Mouse (Mus musculus): Measurements from ENCODE around the gene Gm20388. TPM values are rescaled to one million over a fixed set of nuclear protein-coding genes. Genes with fewer than 3 reads are reported as not detected.

The Gm20388 gene
- total and polyA plus RNA-seq, 2 experiments from 2014 or later: 51.3 TPM; not detected in 1

GRCm38 (mm10) chr8:122344219-122344618, 2433.6 kb downstream of the Gm20388 start:
- no peak overlapping the region for H3K27ac ChIP-seq (ENCODE audit: low read depth, low read length)
- DNase-seq: no peak
- H3K36me3 ChIP-seq (ENCODE audit: insufficient read depth): no peaks in the 10 kb centered on the region
- H3K4me2 ChIP-seq (ENCODE audit: low read depth): no peak overlapping the region
- whole genome bisulfite sequencing: 4% methylated on average over 2 of the region's 5 CpGs
- no peaks in the 10 kb centered on the region for H3K9me3 ChIP-seq (ENCODE audit: low read length)
- H3K4me1 ChIP-seq (ENCODE audit: insufficient read depth): 0 out of 2 replicates have a peak, but pooled peaks cover 8% of the 10 kb centered on the region
- H3K4me3 ChIP-seq (ENCODE audit: low read depth, low read length): no peak overlapping the region
- H3K27me3 ChIP-seq (ENCODE audit: insufficient read depth, low read length): 0 out of 2 replicates have a peak, but pooled peaks cover 3% of the 10 kb centered on the region
- TF ChIP-seq CTCF (IDR thresholded peaks at IDR 0.05; ENCODE audit: low read depth): no peak
- no peak for ATAC-seq
- no peak overlapping the region for H3K9ac ChIP-seq

GRCm38 (mm10) chr8:122345181-122346095, 2434.8 kb downstream of the Gm20388 start:
- Histone ChIP-seq H3K4me3 (ENCODE audit: low read depth, low read length) (no peak overlapping the region), H3K9ac (no peak overlapping the region), H3K4me1 (ENCODE audit: insufficient read depth) (0 out of 2 replicates have a peak, but pooled peaks cover 8% of the 10 kb centered on the region), H3K4me2 (ENCODE audit: low read depth) (no peak overlapping the region), H3K27me3 (ENCODE audit: insufficient read depth, low read length) (0 out of 2 replicates have a peak, but pooled peaks cover 3% of the 10 kb centered on the region), H3K9me3 (ENCODE audit: low read length) (no peaks in the 10 kb centered on the region), H3K36me3 (ENCODE audit: insufficient read depth) (no peaks in the 10 kb centered on the region), H3K27ac (ENCODE audit: low read depth, low read length) (no peak overlapping the region)
- TF ChIP-seq CTCF (IDR thresholded peaks at IDR 0.05; ENCODE audit: low read depth): no peak
- ATAC-seq (no peak), DNase-seq (no peak)
- 62% methylated on average over 12 of the region's 12 CpGs for WGBS

GRCm38 (mm10) chr8:122347811-122348552, 2437.3 kb downstream of the Gm20388 start:
- DNase-seq (peak; percentile 84), ATAC-seq (peak; percentile 73)
- H3K4me3 ChIP-seq (ENCODE audit: low read depth, low read length): no peak overlapping the region
- 0 out of 2 replicates have a peak, but pooled peaks cover 3% of the 10 kb centered on the region for H3K27me3 ChIP-seq (ENCODE audit: insufficient read depth, low read length)
- H3K27ac ChIP-seq (ENCODE audit: low read depth, low read length): no peak overlapping the region
- no peak for TF ChIP-seq CTCF (IDR thresholded peaks at IDR 0.05; ENCODE audit: low read depth)
- no peak overlapping the region for H3K4me2 ChIP-seq (ENCODE audit: low read depth)
- no peak overlapping the region for H3K9ac ChIP-seq
- H3K36me3 ChIP-seq (ENCODE audit: insufficient read depth): no peaks in the 10 kb centered on the region
- WGBS: 46% methylated on average over 5 of the region's 5 CpGs
- 0 out of 2 replicates have a peak, but pooled peaks cover 8% of the 10 kb centered on the region for H3K4me1 ChIP-seq (ENCODE audit: insufficient read depth)
- H3K9me3 ChIP-seq (ENCODE audit: low read length): no peaks in the 10 kb centered on the region

GRCm38 (mm10) chr8:122349357-122350297, 2439.0 kb downstream of the Gm20388 start:
- no peak for TF ChIP-seq CTCF (IDR thresholded peaks at IDR 0.05; ENCODE audit: low read depth)
- Histone ChIP-seq H3K9me3 (ENCODE audit: low read length) (no peaks in the 10 kb centered on the region), H3K4me1 (ENCODE audit: insufficient read depth) (0 out of 2 replicates have a peak, but pooled peaks cover 8% of the 10 kb centered on the region), H3K4me3 (ENCODE audit: low read depth, low read length) (no peak overlapping the region), H3K36me3 (ENCODE audit: insufficient read depth) (no peaks in the 10 kb centered on the region), H3K9ac (no peak overlapping the region), H3K27me3 (ENCODE audit: insufficient read depth, low read length) (no peaks in the 10 kb centered on the region), H3K27ac (ENCODE audit: low read depth, low read length) (no peak overlapping the region), H3K4me2 (ENCODE audit: low read depth) (no peak overlapping the region)
- DNase-seq: no peak
- WGBS: 44% methylated on average over 15 of the region's 15 CpGs
- ATAC-seq: no peak

GRCm38 (mm10) chr8:122350309-122351089, 2439.9 kb downstream of the Gm20388 start:
- Histone ChIP-seq H3K9me3 (ENCODE audit: low read length) (no peaks in the 10 kb centered on the region), H3K27me3 (ENCODE audit: insufficient read depth, low read length) (no peaks in the 10 kb centered on the region), H3K4me2 (ENCODE audit: low read depth) (no peak overlapping the region), H3K9ac (no peak overlapping the region), H3K4me1 (ENCODE audit: insufficient read depth) (0 out of 2 replicates have a peak, but pooled peaks cover 8% of the 10 kb centered on the region), H3K4me3 (ENCODE audit: low read depth, low read length) (no peak overlapping the region), H3K36me3 (ENCODE audit: insufficient read depth) (no peaks in the 10 kb centered on the region), H3K27ac (ENCODE audit: low read depth, low read length) (no peak overlapping the region)
- no peak for ATAC-seq
- TF ChIP-seq CTCF (IDR thresholded peaks at IDR 0.05; ENCODE audit: low read depth): no peak
- no peak for DNase-seq
- 17% methylated on average over 11 of the region's 11 CpGs for WGBS

Measured in forebrain, postnatal 0 days (tissue).